Mouse (Mus musculus) ES-E14 (cell line): ENCODE measurements at regions not wholly inside any gene's neighbourhood (a gene's known extent, or its start where the extent isn't known, plus 50 kb on each side); places are given as distances from the start of the nearest gene placed in this dataset.

Source experiments
- HCFC1 ChIP-seq: IDR thresholded peaks from 2 replicates; pipeline ENCODE4 v1.6.1; 2012; ENCODE audit warnings: low read length, inconsistent platforms, borderline replicate concordance; ENCODE audit not compliant: insufficient read depth
- ZC3H11A ChIP-seq: IDR thresholded peaks from 2 replicates; pipeline ENCODE4 v1.6.1; 2012; ENCODE audit warnings: low read depth, mild to moderate bottlenecking, inconsistent platforms, low read length, borderline replicate concordance
- ZNF384 ChIP-seq: IDR thresholded peaks from 2 replicates; pipeline ENCODE4 v1.6.1; 2012; ENCODE audit warnings: low read depth, low read length, inconsistent platforms

GRCm38 (mm10) chr5:13033332-13033731 is 91.9 kb upstream of the Sema3a start:
- TF ChIP-seq HCFC1 (no peak), ZC3H11A (no peak), ZNF384 (no peak)
